Mouse (Mus musculus) CD8-positive naive resting alpha-beta T cell, adult 57 days (primary cell): Measurements from ENCODE around the gene Capn6. TPM values are rescaled to one million over a fixed set of nuclear protein-coding genes. Genes with fewer than 3 reads are reported as not detected.

ENCODE experiments used
- total RNA-seq: library from RNA; stranded (reverse); gene quantifications from one replicate; pipeline ENCODE4 v1.2.4, GENCODE M21; 2023

Capn6 gene
- total RNA-seq, result not detected

GRCm38 (mm10) chrX:143827212-143827611, at the start of gene Capn6:
TSS of gene Capn6 (minus strand) at chrX:143827414.

Other genes starting within 250 kb of the Capn6 start
- gene Dcx, start 105.9 kb upstream of the Capn6 start, total RNA-seq, result not detected